Mouse (Mus musculus): ENCODE data around the gene Rfx8. TPM values are rescaled to one million over a fixed set of nuclear protein-coding genes. Genes with fewer than 3 reads are reported as not detected.
A peak's percentile ranks its signal among the peaks of the same experiment; 100 is the strongest.

Rfx8 gene
- total RNA-seq, 1 experiment: not detected

DNA sequence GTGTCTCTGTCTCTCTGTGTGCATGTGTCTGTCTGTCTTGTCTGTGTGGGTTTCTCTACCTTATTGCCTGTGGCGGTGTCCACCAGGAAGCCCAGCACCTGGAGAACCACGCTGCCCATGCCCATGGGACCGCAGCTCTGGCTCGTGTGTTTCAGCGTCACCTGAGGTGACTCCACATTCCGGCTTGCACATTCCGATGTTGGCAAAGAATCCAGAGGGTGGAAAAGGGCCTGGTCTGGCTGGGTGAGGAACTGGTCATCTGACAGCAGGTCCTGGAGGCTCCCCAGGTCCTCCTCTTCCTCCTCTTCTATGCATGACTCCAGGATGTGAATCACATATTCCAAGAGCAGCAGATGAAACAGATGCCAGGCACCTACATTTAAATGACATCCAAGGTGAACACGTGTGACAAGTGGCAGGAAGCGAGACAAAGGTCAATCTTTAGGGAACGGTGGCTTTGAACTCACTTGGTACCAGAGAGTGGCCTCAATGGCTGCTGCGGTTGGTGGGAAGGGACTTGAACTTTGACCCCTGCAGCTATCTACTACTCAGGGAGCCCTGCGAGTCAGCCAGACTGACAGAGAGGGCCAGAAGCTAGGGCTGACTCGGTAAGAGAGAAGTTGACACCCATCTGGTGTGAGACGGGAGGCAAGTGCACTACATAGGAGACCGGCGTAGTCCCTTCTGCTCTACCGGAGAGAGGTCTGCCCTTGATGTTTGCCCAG is 50.4 kb downstream of the Rfx8 start:
- no peaks in the 10 kb centered on the region for H3K36me3 ChIP-seq (ENCODE audit: control insufficient read depth, insufficient read depth, low read length, poor library complexity, severe bottlenecking)
- TF ChIP-seq ZC3H11A (IDR thresholded peaks at IDR 0.05; ENCODE audit: borderline replicate concordance, low read depth, low read length) (no peak), MAFK (IDR thresholded peaks at IDR 0.05; ENCODE audit: insufficient read depth, low read depth, low read length) (no peak), CHD2 (IDR thresholded peaks at IDR 0.05; ENCODE audit: low read depth, low read length) (no peak), HCFC1 (IDR thresholded peaks at IDR 0.05; ENCODE audit: borderline replicate concordance, insufficient read depth, low read length) (no peak), ZNF384 (IDR thresholded peaks at IDR 0.05; ENCODE audit: low read depth, low read length) (no peak)

DNA sequence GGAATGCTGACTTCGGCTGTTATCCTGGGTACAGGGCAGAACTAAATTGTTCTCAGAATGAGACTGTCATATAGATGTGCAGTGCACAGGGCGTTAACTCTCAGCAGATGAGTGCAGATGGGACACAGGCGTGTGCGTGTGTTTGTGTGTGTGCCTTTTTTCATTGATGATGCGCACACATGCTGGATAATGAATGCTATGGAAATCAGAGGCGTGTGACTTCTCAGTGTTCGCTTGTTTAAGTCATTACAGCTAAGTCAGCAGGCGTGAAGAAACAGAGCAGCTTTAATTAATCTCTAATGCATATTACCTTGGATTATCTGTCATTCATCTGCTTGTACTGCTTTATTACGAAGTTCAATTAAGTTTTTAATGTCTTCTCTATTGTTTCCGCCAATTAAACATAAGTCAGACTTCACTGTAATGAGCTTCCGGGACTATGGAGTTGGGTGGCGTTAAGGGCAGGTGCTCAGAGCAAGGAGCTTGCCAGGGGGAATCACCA is 54.0 kb downstream of the Rfx8 start:
- Histone ChIP-seq H3K9ac (ENCODE audit: insufficient read depth, low read depth, low read length, poor library complexity, severe bottlenecking) (no peak overlapping the region), H3K4me1 (ENCODE audit: control insufficient read depth in 2 of 2, insufficient read depth in 2 of 2, low read length in 2 of 2, poor library complexity in 1 of 2) (no peaks in the 10 kb centered on the region; a peak in 1 of 4 replicates), H3K36me3 (ENCODE audit: control insufficient read depth, insufficient read depth, low read length, poor library complexity, severe bottlenecking) (no peaks in the 10 kb centered on the region), H3K9me3 (ENCODE audit: control insufficient read depth, insufficient read depth, low read depth, low read length) (no peaks in the 10 kb centered on the region), H3K4me3 (ENCODE audit: insufficient read depth in 1 of 2, low read depth in 1 of 2, low read length in 2 of 2, poor library complexity in 1 of 2, severe bottlenecking in 1 of 2) (no peak overlapping the region), H3K27ac (ENCODE audit: insufficient read depth, low read depth, low read length, poor library complexity, severe bottlenecking) (no peak overlapping the region)
- TF ChIP-seq ZNF384 (IDR thresholded peaks at IDR 0.05; ENCODE audit: low read depth, low read length) (no peak), CHD2 (IDR thresholded peaks at IDR 0.05; ENCODE audit: low read depth, low read length) (no peak), MAFK (IDR thresholded peaks at IDR 0.05; ENCODE audit: insufficient read depth, low read depth, low read length) (no peak), HCFC1 (IDR thresholded peaks at IDR 0.05; ENCODE audit: borderline replicate concordance, insufficient read depth, low read length) (no peak), ZC3H11A (IDR thresholded peaks at IDR 0.05; ENCODE audit: borderline replicate concordance, low read depth, low read length) (no peak)
- no peak for DNase-seq (ENCODE audit: low read depth, low spot score)
- in situ Hi-C loops (cut with MboI; ENCODE audit: low sequenced_read_pairs in 2 of 2, unreplicated experiment in 2 of 2): no loop called here

More for the DNA sequence above, 50.4 kb downstream of the Rfx8 start:
- Histone ChIP-seq H3K4me1 (ENCODE audit: control insufficient read depth in 2 of 2, insufficient read depth in 2 of 2, low read length in 2 of 2, poor library complexity in 1 of 2) (no peaks in the 10 kb centered on the region; a peak in 1 of 4 replicates), H3K27ac (ENCODE audit: insufficient read depth, low read depth, low read length, poor library complexity, severe bottlenecking) (no peak overlapping the region), H3K4me3 (ENCODE audit: insufficient read depth in 1 of 2, low read depth in 1 of 2, low read length in 2 of 2, poor library complexity in 1 of 2, severe bottlenecking in 1 of 2) (no peak overlapping the region), H3K9ac (ENCODE audit: insufficient read depth, low read depth, low read length, poor library complexity, severe bottlenecking) (no peak overlapping the region), H3K9me3 (ENCODE audit: control insufficient read depth, insufficient read depth, low read depth, low read length) (no peaks in the 10 kb centered on the region)
- DNase-seq (ENCODE audit: low read depth, low spot score): no peak
- in situ Hi-C loops (cut with MboI; ENCODE audit: low sequenced_read_pairs in 2 of 2, unreplicated experiment in 2 of 2): no loop called here

DNA sequence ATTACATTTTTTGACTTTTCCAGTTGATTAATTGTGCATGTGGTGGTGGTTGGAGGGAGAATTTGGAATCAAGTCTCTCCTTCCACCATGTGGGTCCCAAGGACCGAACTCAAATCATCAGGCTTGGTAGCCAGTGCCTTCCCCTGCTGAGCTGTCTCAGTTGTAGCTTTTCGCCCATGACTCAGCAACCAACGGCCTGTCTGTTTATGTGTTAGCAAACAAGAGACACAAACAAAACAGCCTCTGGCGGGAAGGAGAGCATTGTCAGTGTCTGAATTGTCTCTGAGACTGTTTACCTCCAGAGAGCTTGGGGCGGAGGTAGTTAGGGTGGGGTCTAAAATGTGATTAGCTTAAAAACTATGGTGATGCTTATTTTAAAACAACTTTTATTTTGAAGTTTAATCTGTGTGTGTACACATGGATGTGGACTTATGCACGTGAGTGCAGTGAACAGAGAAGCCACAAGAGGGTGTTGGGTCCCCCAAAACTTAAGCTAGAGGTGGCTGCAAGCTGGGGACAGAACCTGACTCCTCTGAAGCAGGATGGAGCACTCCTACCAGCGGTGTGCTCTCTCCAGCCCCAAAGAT is 56.7 kb downstream of the Rfx8 start:
- no peak overlapping the region for H3K4me3 ChIP-seq (ENCODE audit: insufficient read depth in 1 of 2, low read depth in 1 of 2, low read length in 2 of 2, poor library complexity in 1 of 2, severe bottlenecking in 1 of 2)
- in situ Hi-C loops (cut with MboI; ENCODE audit: low sequenced_read_pairs in 2 of 2, unreplicated experiment in 2 of 2): no loop called here
- TF ChIP-seq MAFK (IDR thresholded peaks at IDR 0.05; ENCODE audit: insufficient read depth, low read depth, low read length) (peak; percentile 28; the same call in 1 of the 2 replicates), ZNF384 (IDR thresholded peaks at IDR 0.05; ENCODE audit: low read depth, low read length) (no peak)
- no peaks in the 10 kb centered on the region; a peak in 1 of 4 replicates for H3K4me1 ChIP-seq (ENCODE audit: control insufficient read depth in 2 of 2, insufficient read depth in 2 of 2, low read length in 2 of 2, poor library complexity in 1 of 2)
- H3K36me3 ChIP-seq (ENCODE audit: control insufficient read depth, insufficient read depth, low read length, poor library complexity, severe bottlenecking): no peaks in the 10 kb centered on the region
- H3K9ac ChIP-seq (ENCODE audit: insufficient read depth, low read depth, low read length, poor library complexity, severe bottlenecking): no peak overlapping the region
- H3K9me3 ChIP-seq (ENCODE audit: control insufficient read depth, insufficient read depth, low read depth, low read length): no peaks in the 10 kb centered on the region
- no peak overlapping the region for H3K27ac ChIP-seq (ENCODE audit: insufficient read depth, low read depth, low read length, poor library complexity, severe bottlenecking)
- no peak for DNase-seq (ENCODE audit: low read depth, low spot score)

DNA sequence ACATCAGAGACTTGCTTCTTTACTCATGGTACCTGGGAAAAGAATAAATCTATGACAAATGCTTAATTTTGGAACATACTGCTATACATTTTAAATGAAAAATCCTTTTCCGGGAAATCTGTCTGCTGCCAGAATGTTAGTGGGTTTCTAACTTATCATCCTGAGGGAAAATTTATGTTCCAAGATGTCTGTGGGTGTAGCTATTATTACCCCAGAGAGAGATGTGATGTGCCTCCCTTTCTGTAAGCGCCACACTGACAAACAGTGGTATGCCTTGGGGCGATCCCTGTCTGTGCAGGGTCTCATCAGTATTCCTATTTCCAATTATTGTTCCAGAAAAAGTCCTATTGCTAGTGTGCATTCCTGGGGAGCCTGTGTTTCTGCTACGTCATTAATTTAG is 57.7 kb downstream of the Rfx8 start:
- no peak for DNase-seq (ENCODE audit: low read depth, low spot score)
- no peaks in the 10 kb centered on the region for H3K9me3 ChIP-seq (ENCODE audit: control insufficient read depth, insufficient read depth, low read depth, low read length)
- H3K9ac ChIP-seq (ENCODE audit: insufficient read depth, low read depth, low read length, poor library complexity, severe bottlenecking): no peak overlapping the region
- H3K36me3 ChIP-seq (ENCODE audit: control insufficient read depth, insufficient read depth, low read length, poor library complexity, severe bottlenecking): no peaks in the 10 kb centered on the region
- TF ChIP-seq CHD2 (IDR thresholded peaks at IDR 0.05; ENCODE audit: low read depth, low read length) (no peak), MAFK (IDR thresholded peaks at IDR 0.05; ENCODE audit: insufficient read depth, low read depth, low read length) (no peak), ZC3H11A (IDR thresholded peaks at IDR 0.05; ENCODE audit: borderline replicate concordance, low read depth, low read length) (no peak), HCFC1 (IDR thresholded peaks at IDR 0.05; ENCODE audit: borderline replicate concordance, insufficient read depth, low read length) (no peak), ZNF384 (IDR thresholded peaks at IDR 0.05; ENCODE audit: low read depth, low read length) (no peak)
- no peaks in the 10 kb centered on the region; a peak in 1 of 4 replicates for H3K4me1 ChIP-seq (ENCODE audit: control insufficient read depth in 2 of 2, insufficient read depth in 2 of 2, low read length in 2 of 2, poor library complexity in 1 of 2)
- in situ Hi-C loops (cut with MboI; ENCODE audit: low sequenced_read_pairs in 2 of 2, unreplicated experiment in 2 of 2): no loop called here
- no peak overlapping the region for H3K4me3 ChIP-seq (ENCODE audit: insufficient read depth in 1 of 2, low read depth in 1 of 2, low read length in 2 of 2, poor library complexity in 1 of 2, severe bottlenecking in 1 of 2)
- H3K27ac ChIP-seq (ENCODE audit: insufficient read depth, low read depth, low read length, poor library complexity, severe bottlenecking): no peak overlapping the region

Data from ES-E14 (cell line).